Mouse (Mus musculus) brain, adult 2 months (tissue): Measurements from ENCODE around the gene Olfr18.
A peak's percentile ranks its signal among the peaks of the same experiment; 100 is the strongest.
"Not testable (repeated sequence)": the region's sequence is repeated elsewhere in the genome, so short reads cannot be mapped to it uniquely, and the experiment has no call there.

Source experiments
- DNase-seq: peaks from one replicate; pipeline ENCODE4 v3.0.0; 2011; ENCODE audit warnings: low read depth, low spot score

Olfr18 gene

DNA sequence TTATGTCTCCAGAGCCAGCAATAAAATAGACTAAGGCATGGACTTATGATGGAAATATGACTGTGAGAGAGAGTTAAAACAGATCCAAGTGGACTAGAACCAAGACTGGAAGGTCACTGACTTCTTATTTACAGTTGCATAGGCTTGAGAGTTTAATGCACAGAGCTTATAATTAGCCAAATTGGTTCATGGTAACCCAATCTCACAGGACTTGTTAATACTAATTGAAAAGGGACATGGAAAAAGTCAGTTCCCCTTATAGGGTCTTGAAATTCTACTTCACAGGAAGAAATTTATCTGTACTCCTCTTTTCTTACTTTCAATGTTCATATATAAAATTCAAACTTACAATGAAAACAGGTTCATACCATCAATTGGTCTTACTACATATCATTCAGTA, at the start of gene Olfr18:
Gene Olfr18 (minus strand): TSS at position 101 of the 400 bp plus-strand sequence.
- no peak for DNase-seq

DNA sequence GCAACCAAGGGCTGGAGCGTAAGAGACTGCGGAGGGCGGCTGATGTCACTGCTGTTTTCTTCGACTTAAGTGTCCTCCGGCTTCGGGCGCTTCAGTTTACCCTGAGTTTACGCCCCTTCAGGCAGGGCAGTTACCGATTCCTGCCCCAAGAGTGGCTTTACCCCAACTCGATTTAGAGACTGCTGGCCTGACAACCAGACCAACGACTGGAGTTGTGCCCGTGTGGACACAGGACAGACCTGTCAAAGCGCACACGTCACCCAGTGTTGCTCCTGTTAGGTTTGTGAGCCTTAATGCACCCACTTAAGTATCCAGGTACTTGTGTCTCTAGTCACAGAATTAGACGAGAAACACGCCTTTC, 49.4 kb upstream of the Olfr18 start:
- DNase-seq = no peak

DNA sequence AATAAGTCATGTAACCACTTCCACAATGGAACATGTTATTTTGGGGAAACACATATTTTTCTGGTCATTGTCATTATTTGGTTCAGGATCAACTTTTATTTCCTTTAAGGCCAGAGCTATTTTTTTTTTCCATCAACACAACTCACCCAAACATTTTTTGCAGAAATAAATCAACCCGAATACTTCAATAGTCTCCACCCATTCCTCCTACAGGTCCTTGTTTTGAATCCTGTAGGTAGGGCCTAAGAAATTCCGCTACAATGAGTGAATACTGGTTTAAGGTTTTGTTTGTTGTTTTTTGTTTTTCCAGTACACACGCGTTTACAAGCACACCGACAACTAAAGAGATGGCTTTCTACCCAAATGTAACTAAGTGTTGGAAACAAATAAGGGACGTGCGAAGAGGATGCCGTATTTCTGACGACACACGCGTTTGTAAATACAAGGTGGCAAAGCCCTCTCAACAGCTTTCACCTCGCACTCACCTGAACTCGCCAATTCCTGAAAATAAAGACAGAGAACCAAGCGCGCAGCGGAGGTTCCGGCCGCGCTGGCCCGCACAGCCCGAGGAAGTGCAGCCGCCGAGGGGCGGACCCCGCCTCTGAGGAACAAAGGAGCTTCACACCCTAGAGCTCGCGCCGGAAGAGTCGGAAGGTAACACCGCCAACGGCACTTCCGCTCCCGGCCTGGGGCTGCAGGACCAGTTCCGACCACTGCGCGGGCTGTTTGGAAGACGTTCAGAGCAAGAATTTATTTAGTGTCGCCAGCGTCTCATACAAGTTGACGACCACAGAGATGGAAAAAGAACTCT, 48.8 kb upstream of the Olfr18 start, which contains the start of gene Zfp560:
Gene Zfp560 (minus strand): TSS at position 646 of the 811 bp plus-strand sequence.
- peak; percentile 96 for DNase-seq

DNA sequence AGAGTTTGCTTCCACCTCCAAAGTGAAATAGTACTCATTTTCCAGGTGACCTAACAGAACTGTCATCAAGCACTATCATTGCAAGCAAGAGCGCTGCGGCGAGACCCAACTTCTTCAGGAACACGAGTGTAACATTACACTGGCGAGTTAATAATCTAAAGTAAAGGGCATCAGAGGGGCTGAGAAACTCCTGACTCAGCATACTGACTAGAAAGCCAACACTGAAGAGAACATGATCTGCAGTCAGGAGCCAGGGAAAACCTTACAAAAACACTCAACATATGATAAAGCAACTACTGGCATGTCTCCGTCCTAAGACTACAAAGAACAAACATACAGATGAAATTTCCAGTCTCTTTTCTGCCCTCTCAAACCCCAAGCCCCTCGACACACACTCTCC, 47.8 kb upstream of the Olfr18 start:
- DNase-seq = no peak

DNA sequence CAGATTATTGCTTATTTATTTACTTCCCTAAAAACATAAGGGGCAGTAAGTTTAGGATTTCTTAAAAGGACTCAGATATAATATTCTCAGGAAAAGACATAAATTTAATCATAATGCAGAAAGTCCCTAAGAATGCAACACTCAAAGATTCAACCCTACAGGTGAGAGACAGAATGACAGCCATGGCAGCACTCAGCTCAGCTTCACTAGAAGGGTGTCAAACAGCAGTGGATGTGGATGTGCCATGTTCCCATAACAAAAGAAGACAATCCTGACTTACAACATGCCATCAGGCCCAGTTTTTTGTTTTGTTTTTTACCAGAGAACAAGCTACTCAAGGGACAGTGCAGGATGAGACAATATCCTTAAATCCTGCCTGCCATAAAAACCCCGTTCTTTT, 38.8 kb upstream of the Olfr18 start:
- DNase-seq = no peak

DNA sequence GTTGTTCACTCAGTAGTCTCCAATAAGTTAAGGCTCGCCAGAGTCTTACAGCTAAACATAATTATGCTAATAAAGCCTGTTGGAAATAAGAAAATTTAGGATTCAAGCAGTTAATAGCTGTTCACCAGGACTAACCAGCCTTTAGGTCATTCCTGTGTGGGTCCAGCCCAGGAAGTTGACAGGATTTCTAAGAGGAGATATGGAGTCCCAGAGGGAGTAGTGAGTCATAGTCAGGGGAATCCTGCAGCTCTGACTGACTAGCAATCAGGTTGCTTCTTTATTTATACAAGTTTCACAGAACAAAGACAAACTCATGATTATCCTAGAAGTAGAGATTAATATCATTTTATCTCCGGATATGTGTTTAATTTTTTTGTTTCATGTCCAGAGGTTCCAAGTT, 31.4 kb upstream of the Olfr18 start:
- no peak for DNase-seq

DNA sequence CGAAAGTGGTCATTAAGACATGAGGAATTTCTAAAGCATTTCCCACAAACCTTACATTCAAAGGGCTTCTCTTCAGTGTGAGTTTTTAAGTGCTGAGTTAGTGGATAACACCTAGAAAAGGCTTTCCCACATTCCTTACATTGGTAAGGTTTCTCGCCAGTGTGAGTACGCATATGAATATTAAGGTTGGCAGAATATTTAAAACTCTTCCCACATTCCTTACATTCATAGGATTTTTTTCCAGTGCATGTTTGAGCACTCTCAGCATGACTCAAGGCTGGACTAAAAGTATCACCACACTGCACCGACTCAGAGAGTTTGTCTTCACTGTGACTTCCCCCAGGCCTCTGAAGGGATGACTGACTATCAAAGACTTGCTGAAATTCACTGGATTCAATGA, 12.6 kb upstream of the Olfr18 start:
- DNase-seq = no peak

DNA sequence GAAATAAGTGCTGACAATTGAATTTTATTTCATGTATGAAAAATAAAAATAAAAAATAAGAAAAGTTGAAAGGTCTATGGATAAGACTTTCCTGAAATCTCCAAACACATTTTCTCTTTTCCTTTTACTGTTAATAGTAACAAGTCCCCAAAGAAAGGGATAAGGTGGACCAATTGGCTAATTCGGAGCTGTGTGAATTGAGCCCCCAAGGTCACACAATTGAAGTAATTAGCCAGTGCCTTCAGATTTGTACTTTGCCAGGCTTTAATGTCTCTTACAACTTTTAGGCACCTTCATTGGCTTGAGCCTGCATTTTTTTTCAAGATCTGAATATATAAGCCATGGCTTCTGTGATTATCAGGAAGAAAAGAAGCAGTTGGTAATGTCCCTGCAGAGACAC, 37.7 kb downstream of the Olfr18 start, which contains the start of gene Olfr873:
Gene Olfr873 (plus strand): TSS at position 301 of the 400 bp plus-strand sequence.
- no peak for DNase-seq

DNA sequence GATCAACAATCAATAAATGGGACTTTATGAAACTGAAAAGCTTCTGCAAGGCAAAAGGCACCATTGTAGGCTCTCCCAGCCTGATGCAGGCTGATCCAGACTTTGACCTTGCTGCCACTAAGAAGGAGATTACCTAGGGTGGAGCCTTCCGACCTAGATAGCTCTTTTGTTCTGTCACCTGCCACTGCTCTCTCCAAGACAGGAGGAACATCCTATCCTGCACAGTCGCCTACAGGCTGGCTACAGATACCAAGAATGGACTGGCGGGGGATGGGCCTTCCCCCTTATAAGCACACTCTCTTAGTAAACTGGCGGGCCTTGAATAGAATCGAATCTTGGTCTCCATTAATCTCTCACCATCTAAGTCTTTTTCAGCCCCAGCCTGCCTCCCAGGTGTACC, 40.3 kb downstream of the Olfr18 start:
- DNase-seq = not testable (repeated sequence)

DNA sequence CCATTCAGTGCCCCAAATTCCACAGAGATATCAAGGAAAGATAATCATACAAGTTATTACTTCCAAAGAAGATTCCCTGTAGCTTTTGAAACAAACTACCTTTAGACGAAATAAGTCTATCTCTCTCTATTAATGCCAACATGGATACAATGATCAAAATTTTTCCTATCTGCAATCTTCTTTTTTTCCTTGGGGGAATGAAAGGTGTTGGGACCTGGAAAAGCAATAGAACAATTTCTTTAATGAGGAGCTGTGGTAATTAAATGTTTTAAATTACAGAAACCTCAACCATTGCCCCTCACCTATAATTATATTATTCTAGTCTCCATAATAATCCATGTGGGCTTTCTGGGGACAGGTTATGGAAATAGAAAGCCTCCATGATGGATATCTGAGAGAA, 53.8 kb downstream of the Olfr18 start, which contains the start of gene Olfr39:
Gene Olfr39 (plus strand): TSS at position 301 of the 400 bp plus-strand sequence.
- DNase-seq = no peak
